Mouse (Mus musculus) adrenal gland, adult (tissue): ENCODE measurements at regions not wholly inside any gene's neighbourhood (a gene's known extent, or its start where the extent isn't known, plus 50 kb on each side); places are given as distances from the start of the nearest gene placed in this dataset.

Source experiments
- DNase-seq, 2 experiments: peaks; one replicate each; pipeline ENCODE4 v3.0.0; 2022 to 2023; ENCODE audit warnings: low spot score in 1 of 2; ENCODE audit not compliant: inconsistent age in 2 of 2

GRCm38 (mm10) chr2:129883417-129883816 is 83.1 kb downstream of the Stk35 start:
- no peak for DNase-seq

GRCm38 (mm10) chr2:129884316-129884715 is 84.0 kb downstream of the Stk35 start:
- no peak for DNase-seq

GRCm38 (mm10) chr2:129885536-129885935 is 85.2 kb downstream of the Stk35 start:
- DNase-seq: peak; percentile 33 to 72

DNA sequence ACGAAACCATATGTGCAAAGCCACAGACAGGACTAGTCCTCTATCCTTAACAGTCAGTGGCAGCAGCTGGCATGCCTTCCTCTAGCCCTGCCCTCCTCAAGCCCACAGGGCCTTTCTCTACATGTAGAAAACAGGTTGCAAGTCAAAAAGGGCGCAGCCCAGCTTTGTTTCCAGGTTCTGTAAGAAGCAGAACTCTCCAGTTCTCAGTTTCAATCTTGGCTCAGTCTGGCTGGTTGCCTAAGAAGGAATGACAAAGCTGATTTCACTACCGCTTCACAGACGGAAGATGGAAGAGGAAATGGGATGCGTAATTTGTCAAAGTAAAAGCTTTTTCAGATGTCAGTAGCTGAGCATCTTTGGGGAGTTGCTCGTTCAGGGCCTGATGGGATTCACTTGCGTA is 92.9 kb downstream of the Stk35 start:
- peak in 1 of 2 experiments; percentile 52 for DNase-seq

DNA sequence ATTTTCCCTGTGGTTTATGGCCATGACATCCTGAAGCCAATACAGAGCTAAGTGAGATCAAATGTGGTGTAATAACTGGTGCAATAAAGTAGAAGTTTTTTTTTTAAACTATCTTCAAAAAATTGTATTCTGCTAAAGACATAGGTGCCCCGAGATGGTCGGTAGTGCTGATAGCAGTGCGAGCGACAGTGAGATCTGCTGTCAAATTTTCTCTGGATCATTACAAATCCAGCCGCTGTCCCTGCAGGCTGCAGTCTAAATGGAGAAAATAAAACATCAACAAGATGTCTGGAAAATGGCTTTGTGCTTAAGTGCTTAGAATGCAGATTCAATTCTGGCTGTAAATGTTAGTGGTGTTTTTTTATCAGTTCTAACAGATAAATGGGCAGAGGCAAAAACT is 93.5 kb downstream of the Stk35 start:
- no peak for DNase-seq

DNA sequence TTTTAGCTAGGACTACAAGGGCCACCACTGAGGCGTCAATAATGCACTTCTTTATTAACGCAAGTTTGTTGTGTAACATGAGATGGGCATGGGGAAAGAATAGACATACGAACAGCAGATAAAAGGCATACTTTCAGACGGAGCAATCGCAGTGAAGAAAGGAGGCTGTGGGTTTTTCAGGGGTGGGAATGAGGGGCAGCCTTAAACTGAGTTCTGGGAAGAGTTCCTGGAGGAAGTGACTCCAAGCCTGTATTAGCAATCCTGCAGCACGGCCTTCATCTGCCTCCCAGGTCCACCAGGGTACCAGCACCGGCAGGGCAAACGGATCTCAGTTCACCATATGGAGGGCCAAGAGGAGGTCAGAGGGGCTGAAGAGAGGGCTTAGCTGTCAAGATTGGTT is 94.6 kb downstream of the Stk35 start:
- DNase-seq: no peak

DNA sequence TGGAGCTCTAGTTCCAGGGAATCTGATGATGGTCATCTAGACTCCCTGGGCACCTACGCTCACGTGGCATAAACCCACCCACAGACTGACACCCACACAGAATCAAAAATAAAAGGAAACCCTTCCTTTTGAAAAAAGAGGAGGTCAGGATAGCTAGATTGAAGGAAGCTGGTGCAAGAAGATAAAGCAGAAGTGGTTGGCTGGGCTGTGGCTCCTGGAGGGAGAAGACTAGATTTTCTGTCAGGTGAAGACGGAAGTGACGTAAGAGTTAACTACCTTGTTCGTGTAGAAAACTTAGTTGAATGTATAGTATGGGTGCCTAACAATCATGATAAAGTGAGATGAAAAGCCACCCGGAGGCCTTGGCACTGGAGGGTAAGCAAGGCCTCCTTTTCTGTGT is 95.1 kb downstream of the Stk35 start:
- DNase-seq: no peak

- no peak for DNase-seq
Measured at GRCm38 (mm10) chr2:129896696-129897095, 96.4 kb downstream of the Stk35 start.

DNA sequence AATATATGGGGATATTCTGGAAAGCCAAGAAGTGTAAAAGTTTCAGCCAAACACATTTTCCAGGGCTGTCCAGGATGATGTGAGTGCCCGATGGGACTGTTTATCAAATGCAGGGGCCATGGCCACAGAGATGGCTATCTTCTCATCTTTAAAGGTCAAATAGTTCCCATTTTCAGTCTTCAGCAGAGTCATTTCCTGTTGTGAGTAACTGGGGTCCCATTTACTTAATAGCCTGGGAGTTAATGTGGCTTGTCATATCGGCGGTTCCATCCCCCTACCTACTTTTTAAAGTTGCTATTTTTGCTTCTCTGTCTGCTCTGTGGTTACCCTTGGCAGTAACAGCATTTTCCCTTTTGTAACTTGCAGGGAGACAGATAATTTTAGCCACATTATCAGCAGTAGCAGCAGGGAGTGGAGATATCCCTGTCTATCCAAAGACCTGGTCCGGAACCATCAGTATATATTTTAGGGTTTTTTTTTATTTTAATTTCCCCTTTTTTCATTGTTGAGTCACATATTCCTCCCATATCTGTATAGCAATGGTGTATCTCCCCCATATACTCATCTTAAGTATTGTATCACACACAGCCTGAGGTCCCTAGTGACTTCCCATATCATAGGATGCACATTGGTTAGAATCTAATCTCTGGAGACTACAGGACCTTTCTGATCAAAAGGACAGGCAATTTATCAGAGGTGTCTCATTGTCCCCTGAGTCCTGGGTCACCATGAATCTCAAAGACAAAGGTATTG is 103.2 kb downstream of the Stk35 start:
- DNase-seq: no peak

- peak; percentile 27 to 86 for DNase-seq
Measured at GRCm38 (mm10) chr2:129904753-129905152, 104.4 kb downstream of the Stk35 start.

DNA sequence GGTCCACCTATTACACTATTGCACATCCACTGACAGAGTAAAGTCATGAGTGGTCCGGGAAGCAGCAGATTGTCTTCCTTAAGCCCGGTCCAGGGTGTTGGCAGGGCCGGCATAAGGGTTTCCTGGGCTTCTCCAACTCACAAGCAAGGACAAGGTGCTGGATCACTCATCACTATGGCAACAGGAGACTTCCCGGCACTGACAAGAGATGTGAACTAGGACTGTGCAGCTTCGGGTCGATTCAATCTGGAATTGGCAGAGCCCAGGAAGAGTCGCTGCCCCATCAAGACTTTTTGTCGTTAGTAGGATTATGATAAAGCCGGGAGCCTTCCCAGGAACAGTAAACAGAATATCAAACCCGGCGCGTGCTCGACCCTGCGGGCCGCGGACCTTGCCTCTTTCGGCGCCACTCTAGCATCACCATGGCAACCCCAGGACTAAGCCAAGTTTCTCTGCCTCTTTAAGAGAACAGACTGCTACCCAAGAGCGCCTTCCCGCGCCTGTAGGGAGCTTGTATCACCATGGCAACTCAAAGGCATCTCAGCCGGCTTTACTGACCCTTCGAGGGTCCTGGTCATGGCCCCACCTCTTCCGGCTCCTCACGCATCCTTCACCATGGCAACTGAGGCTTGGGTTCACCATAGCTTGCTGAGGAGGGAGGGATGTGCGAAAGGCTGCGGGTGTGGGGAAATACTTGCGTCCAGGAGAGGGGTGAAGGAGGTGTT is 103.3 kb upstream of the Tgm3 start:
- peak in 1 of 2 experiments; percentile 43 for DNase-seq

DNA sequence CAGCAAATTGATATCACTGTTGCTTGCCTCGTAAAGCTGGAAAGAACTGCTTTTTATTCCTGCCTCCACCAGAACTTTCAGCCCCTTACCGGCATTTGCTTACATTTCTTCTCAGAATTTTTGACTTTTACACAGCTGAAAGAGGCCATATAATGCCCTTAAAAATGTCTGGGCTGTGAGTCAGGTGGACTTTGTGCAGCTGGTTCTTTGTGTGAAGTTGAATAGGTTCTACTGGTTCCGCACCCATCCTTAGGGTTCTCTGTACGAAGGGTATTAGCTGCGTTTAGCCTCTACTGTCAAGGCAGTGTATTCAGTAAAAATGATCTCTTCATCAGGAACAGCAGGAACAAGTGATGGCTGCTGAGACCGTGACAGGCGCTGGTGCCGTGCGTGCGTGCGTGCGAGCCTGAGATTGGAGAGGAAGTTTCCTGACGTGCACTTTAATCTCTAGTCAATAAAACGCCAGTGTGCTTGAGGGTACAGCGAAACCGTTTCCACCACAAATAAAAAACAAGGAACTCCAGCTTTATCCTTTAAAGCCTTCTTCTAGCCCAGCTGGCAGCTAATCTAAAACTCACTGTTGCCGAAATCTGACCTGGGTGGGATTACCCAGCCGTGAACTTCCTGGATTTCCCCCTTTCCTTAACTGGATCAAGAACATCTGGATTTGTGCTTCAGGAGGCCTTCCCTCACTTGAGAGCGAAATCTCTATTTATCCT is 100.8 kb upstream of the Tgm3 start:
- no peak for DNase-seq

DNA sequence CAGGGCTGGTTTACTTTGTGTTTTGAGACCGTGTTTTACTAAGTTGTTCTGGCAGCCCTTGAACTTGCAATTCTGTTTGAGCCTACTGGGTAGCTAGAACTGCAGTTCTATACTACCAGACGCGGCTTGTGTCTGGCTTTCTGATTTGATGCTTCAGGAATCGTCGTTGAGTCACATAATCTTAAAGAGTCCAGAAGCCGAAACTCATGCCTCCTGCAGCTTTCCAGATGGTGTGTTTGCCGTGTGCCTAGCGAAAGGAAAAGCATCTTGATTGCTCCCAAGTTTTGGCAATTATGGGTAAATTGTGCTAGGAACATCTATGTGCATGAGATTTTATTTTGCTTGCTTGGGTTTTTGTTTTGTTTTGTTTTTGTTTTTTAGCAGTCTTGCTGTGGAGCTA is 99.6 kb upstream of the Tgm3 start:
- DNase-seq: no peak

- DNase-seq: no peak
Measured at GRCm38 (mm10) chr2:129914261-129914660, 97.9 kb upstream of the Tgm3 start.

- DNase-seq: no peak
Measured at GRCm38 (mm10) chr2:129916411-129916810, 95.7 kb upstream of the Tgm3 start.

- DNase-seq: no peak
Measured at GRCm38 (mm10) chr2:129918141-129918790, 93.9 kb upstream of the Tgm3 start.

GRCm38 (mm10) chr2:129919551-129919950 is 92.6 kb upstream of the Tgm3 start:
- no peak for DNase-seq

DNA sequence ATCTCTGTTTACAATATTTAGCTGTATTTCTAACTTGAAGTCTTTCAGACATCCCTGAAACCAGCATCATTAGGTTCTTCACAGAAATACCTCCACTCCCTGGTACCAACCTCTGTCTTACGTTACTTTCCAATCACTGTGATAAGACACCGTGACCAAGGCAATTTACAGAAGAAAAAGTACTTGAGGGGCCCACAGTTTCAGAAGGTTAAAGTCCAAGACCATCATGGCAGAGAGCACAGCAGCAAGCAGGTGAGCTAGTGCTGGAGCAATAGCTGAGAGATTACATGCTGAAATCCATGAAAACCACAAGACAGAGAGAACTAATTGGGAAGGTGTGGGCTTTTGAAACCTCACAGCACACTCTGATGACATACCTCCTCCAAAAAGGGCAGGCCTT is 84.9 kb upstream of the Tgm3 start:
- DNase-seq: no peak

- no peak for DNase-seq
Measured at GRCm38 (mm10) chr2:129933578-129933977, 78.6 kb upstream of the Tgm3 start.

GRCm38 (mm10) chr2:129942824-129943223 is 69.3 kb upstream of the Tgm3 start:
- peak in 1 of 2 experiments; percentile 46 for DNase-seq

GRCm38 (mm10) chr2:129947847-129948553 is 64.1 kb upstream of the Tgm3 start:
- no peak for DNase-seq
